Mouse (Mus musculus) stomach, postnatal 0 days (tissue): Measurements from ENCODE around the gene Rpl22l1. TPM values are rescaled to one million over a fixed set of nuclear protein-coding genes. Genes with fewer than 3 reads are reported as not detected.
"Not testable (repeated sequence)": the region's sequence is repeated elsewhere in the genome, so short reads cannot be mapped to it uniquely, and the experiment has no call there.

Source experiments
- ATAC-seq: fragments of 200-750 bp; cut with Nextera tagmentation; 2 replicates; pipeline ENCODE4 v1.8.0; 2017; ENCODE audit not compliant: low FRiP score, low TSS enrichment
- DNase-seq: peaks from one replicate; pipeline ENCODE4 v3.0.0-alpha.2; 2016; ENCODE audit warnings: low spot score
- H3K27ac ChIP-seq: fragments of 300-500 bp; sonication (generic); replicated peaks from 2 replicates; pipeline ENCODE4 v1.5.1; 2014; ENCODE audit warnings: mild to moderate bottlenecking, control low read depth
- H3K27me3 ChIP-seq: fragments of 300-500 bp; sonication (generic); 2 replicates; pipeline ENCODE4 v1.6.1; 2014; ENCODE audit warnings: low read length; ENCODE audit not compliant: control insufficient read depth, insufficient read depth
- H3K36me3 ChIP-seq: fragments of 300-500 bp; sonication (generic); 2 replicates; pipeline ENCODE4 v1.6.1; 2014; ENCODE audit warnings: low read length, mixed read lengths; ENCODE audit not compliant: control insufficient read depth, insufficient read depth
- H3K4me1 ChIP-seq: fragments of 300-500 bp; sonication (generic); replicated peaks from 2 replicates; pipeline ENCODE4 v1.6.1; 2014; ENCODE audit warnings: antibody characterized with exemption; ENCODE audit not compliant: control insufficient read depth, insufficient read depth
- H3K4me2 ChIP-seq: fragments of 300-500 bp; sonication (generic); replicated peaks from 2 replicates; pipeline ENCODE4 v1.6.1; 2014; ENCODE audit warnings: low read depth, mild to moderate bottlenecking, control low read depth, moderate library complexity
- H3K4me3 ChIP-seq: fragments of 300-500 bp; sonication (generic); 2 replicates; pipeline ENCODE4 v1.5.1; 2014; ENCODE audit warnings: low read depth, low read length, control low read depth
- H3K9ac ChIP-seq: fragments of 300-500 bp; sonication (generic); 2 replicates; pipeline ENCODE4 v1.6.1; 2014; ENCODE audit warnings: mild to moderate bottlenecking, low read length, control low read depth, mixed read lengths
- H3K9me3 ChIP-seq: fragments of 300-500 bp; sonication (generic); 2 replicates; pipeline ENCODE4 v1.6.1; 2016; ENCODE audit warnings: low read length; ENCODE audit not compliant: control insufficient read depth
- CTCF ChIP-seq: IDR thresholded peaks from 2 replicates; pipeline ENCODE4 v1.5.1; 2016; ENCODE audit warnings: antibody characterized with exemption, low read depth, mild to moderate bottlenecking, moderate library complexity
- EP300 ChIP-seq: optimal IDR thresholded peaks from 2 replicates; pipeline ENCODE3; 2016; ENCODE audit warnings: antibody characterized with exemption
- WGBS: fragments of 180-500 bp; shearing (Covaris S2); extraction: QIAGEN DNeasy Blood & Tissue Kit; methylation state at CpG from one replicate; pipeline ENCODE4 v1.1.7; 2014; 5-methylcytosine and 5-hydroxymethylcytosine counted together
- polyA plus RNA-seq: library from polyadenylated mRNA; unstranded; fragments of >200 nt; fragmentation: Nextera tagmentation; extraction: Ambion mirVana; gene quantifications from 2 replicates; pipeline ENCODE4 v1.2.1, GENCODE M21; 2015

Rpl22l1 gene
- polyA plus RNA-seq, result 404 and 420 TPM in 2 replicates

- peak; percentile 99 for DNase-seq
- Histone ChIP-seq H3K4me2 (peak within 1 kb of the TSS; percentile 60), H3K9ac (peak within 1 kb of the TSS; percentile 91), H3K4me1 (no peaks in the 10 kb centered on the region; the same call in 1 of the 2 replicates), H3K27me3 (no peaks in the 10 kb centered on the region), H3K4me3 (peak within 1 kb of the TSS; percentile 85), H3K27ac (peak within 1 kb of the TSS; percentile 88), H3K9me3 (no peaks in the 10 kb centered on the region), H3K36me3 (no peaks in the 10 kb centered on the region)
- ATAC-seq, result peak; percentile 100
- WGBS, result under 1% methylated on average over 70 of the region's 72 CpGs
- peak; percentile 58 for TF ChIP-seq EP300
- TF ChIP-seq CTCF, result no peak
Observed at GRCm38 (mm10) chr3:28805301-28806097, at the start of gene Rpl22l1. Gene Rpl22l1 (plus strand): TSS chr3:28805436.

GRCm38 (mm10) chr3:28755477-28755876 is 49.8 kb upstream of the Rpl22l1 start:
- no peak for TF ChIP-seq CTCF
- TF ChIP-seq EP300, result no peak
- no peaks in the 10 kb centered on the region for H3K4me1 ChIP-seq
- no peaks in the 10 kb centered on the region for H3K9me3 ChIP-seq
- DNase-seq, result no peak
- ATAC-seq, result no peak
- H3K27me3 ChIP-seq, result no peaks in the 10 kb centered on the region
- 86% methylated on average over 7 of the region's 7 CpGs for WGBS
- no peak overlapping the region for H3K9ac ChIP-seq
- H3K27ac ChIP-seq, result no peak overlapping the region
- H3K4me3 ChIP-seq, result no peak overlapping the region
- no peaks in the 10 kb centered on the region for H3K36me3 ChIP-seq
- H3K4me2 ChIP-seq, result no peak overlapping the region

GRCm38 (mm10) chr3:28761225-28761789 is 43.9 kb upstream of the Rpl22l1 start:
- no peaks in the 10 kb centered on the region for H3K27me3 ChIP-seq
- H3K4me3 ChIP-seq, result no peak overlapping the region
- no peak overlapping the region for H3K4me2 ChIP-seq
- no peaks in the 10 kb centered on the region for H3K4me1 ChIP-seq
- TF ChIP-seq EP300 (no peak), CTCF (no peak)
- 69% methylated on average over 8 of the region's 8 CpGs for WGBS
- H3K27ac ChIP-seq, result no peak overlapping the region
- no peak for ATAC-seq
- no peak overlapping the region for H3K9ac ChIP-seq
- DNase-seq, result no peak
- H3K9me3 ChIP-seq, result no peaks in the 10 kb centered on the region
- no peaks in the 10 kb centered on the region for H3K36me3 ChIP-seq

GRCm38 (mm10) chr3:28766935-28767334 is 38.3 kb upstream of the Rpl22l1 start:
- H3K27ac ChIP-seq, result no peak overlapping the region
- DNase-seq, result no peak

GRCm38 (mm10) chr3:28768222-28768621 is 37.0 kb upstream of the Rpl22l1 start:
- H3K4me1 ChIP-seq, result no peaks in the 10 kb centered on the region
- H3K9me3 ChIP-seq, result no peaks in the 10 kb centered on the region
- WGBS, result 82% methylated on average over 3 of the region's 3 CpGs
- no peak overlapping the region for H3K4me2 ChIP-seq
- H3K27ac ChIP-seq, result no peak overlapping the region
- H3K36me3 ChIP-seq, result no peaks in the 10 kb centered on the region
- TF ChIP-seq CTCF (no peak), EP300 (no peak)
- ATAC-seq (no peak), DNase-seq (no peak)
- no peak overlapping the region for H3K9ac ChIP-seq
- H3K4me3 ChIP-seq, result no peak overlapping the region
- H3K27me3 ChIP-seq, result no peaks in the 10 kb centered on the region

More at GRCm38 (mm10) chr3:28766935-28767334, 38.3 kb upstream of the Rpl22l1 start:
- no peak for ATAC-seq
- WGBS, result 86% methylated on average over 4 of the region's 4 CpGs
- no peak for TF ChIP-seq EP300
- no peak for TF ChIP-seq CTCF
- no peaks in the 10 kb centered on the region for H3K36me3 ChIP-seq
- no peak overlapping the region for H3K4me2 ChIP-seq
- no peak overlapping the region for H3K4me3 ChIP-seq
- no peak overlapping the region for H3K9ac ChIP-seq
- H3K27me3 ChIP-seq, result no peaks in the 10 kb centered on the region
- no peaks in the 10 kb centered on the region for H3K4me1 ChIP-seq
- H3K9me3 ChIP-seq, result no peaks in the 10 kb centered on the region

GRCm38 (mm10) chr3:28772919-28773318 is 32.3 kb upstream of the Rpl22l1 start:
- not testable (repeated sequence) for H3K9me3 ChIP-seq, ATAC-seq, DNase-seq, H3K9ac ChIP-seq, H3K4me2 ChIP-seq, H3K4me3 ChIP-seq, H3K4me1 ChIP-seq, H3K36me3 ChIP-seq, H3K27ac ChIP-seq, H3K27me3 ChIP-seq
- WGBS, result 64% methylated on average over 4 of the region's 4 CpGs
- peak; percentile 6; the same call in 1 of the 2 replicates for TF ChIP-seq CTCF
